Mouse (Mus musculus): ENCODE measurements at regions not wholly inside any gene's neighbourhood (a gene's known extent, or its start where the extent isn't known, plus 50 kb on each side); places are given as distances from the start of the nearest gene placed in this dataset.
"Not testable (repeated sequence)": the region's sequence is repeated elsewhere in the genome, so short reads cannot be mapped to it uniquely, and the experiment has no call there.

GRCm38 (mm10) chr14:104410730-104411129 is 57.1 kb downstream of the Pou4f1 start:
- in situ Hi-C loops (cut with MboI, MseI), result loop anchor here in 1 of 2 experiments (10.0 kb wide), 1 partner anchor 1786 kb away; no protein-coding TSS in a partner anchor

- in situ Hi-C loops (cut with MboI, MseI), result loop anchor here in 1 of 2 experiments (10.0 kb wide), 1 partner anchor 1785 kb away; no protein-coding TSS in a partner anchor
Measured at GRCm38 (mm10) chr14:104410292-104410691, 57.5 kb downstream of the Pou4f1 start.

- in situ Hi-C loops (cut with MboI, MseI), result no loop called here
Measured at GRCm38 (mm10) chr14:104406062-104406461, 61.7 kb downstream of the Pou4f1 start.

GRCm38 (mm10) chr14:104389297-104390071 is 78.3 kb downstream of the Pou4f1 start:
- in situ Hi-C loops (cut with MboI, MseI), result no loop called here

- in situ Hi-C loops (cut with MboI, MseI), result no loop called here
Measured at GRCm38 (mm10) chr14:104388879-104389278, 78.9 kb downstream of the Pou4f1 start.

GRCm38 (mm10) chr14:104380986-104381385 is 86.8 kb downstream of the Pou4f1 start:
- in situ Hi-C loops (cut with MboI, MseI), result no loop called here

- in situ Hi-C loops (cut with MboI, MseI), result no loop called here
Measured at GRCm38 (mm10) chr14:104372776-104373175, 95.0 kb downstream of the Pou4f1 start.

GRCm38 (mm10) chr14:104356636-104357035 is 111.2 kb downstream of the Pou4f1 start:
- in situ Hi-C loops (cut with MboI, MseI), result no loop called here

- in situ Hi-C loops (cut with MboI, MseI), result not testable (repeated sequence)
Measured at GRCm38 (mm10) chr14:104336783-104337182, 131.0 kb downstream of the Pou4f1 start.

GRCm38 (mm10) chr14:104326089-104326488 is 141.7 kb downstream of the Pou4f1 start:
- in situ Hi-C loops (cut with MboI, MseI), result no loop called here

GRCm38 (mm10) chr14:104300141-104300540 is 167.7 kb downstream of the Pou4f1 start:
- in situ Hi-C loops (cut with MboI, MseI), result no loop called here

GRCm38 (mm10) chr14:104298312-104298711 is 169.5 kb downstream of the Pou4f1 start:
- in situ Hi-C loops (cut with MboI, MseI), result no loop called here

GRCm38 (mm10) chr14:104297316-104298311 is 170.2 kb downstream of the Pou4f1 start:
- in situ Hi-C loops (cut with MboI, MseI), result no loop called here

GRCm38 (mm10) chr14:104293814-104294213 is 174.0 kb downstream of the Pou4f1 start:
- in situ Hi-C loops (cut with MboI, MseI), result no loop called here

- in situ Hi-C loops (cut with MboI, MseI), result no loop called here
Measured at GRCm38 (mm10) chr14:104293147-104293546, 174.7 kb downstream of the Pou4f1 start.

GRCm38 (mm10) chr14:104280353-104280752 is 187.4 kb downstream of the Pou4f1 start:
- in situ Hi-C loops (cut with MboI, MseI), result no loop called here

GRCm38 (mm10) chr14:104279890-104280289 is 187.9 kb downstream of the Pou4f1 start:
- in situ Hi-C loops (cut with MboI, MseI), result no loop called here

- in situ Hi-C loops (cut with MboI, MseI), result no loop called here
Measured at GRCm38 (mm10) chr14:104274752-104275151, 193.0 kb downstream of the Pou4f1 start.

GRCm38 (mm10) chr14:104264919-104265764 is 202.7 kb downstream of the Pou4f1 start:
- in situ Hi-C loops (cut with MboI, MseI), result no loop called here

GRCm38 (mm10) chr14:104216965-104217364 is 250.8 kb downstream of the Pou4f1 start:
- in situ Hi-C loops (cut with MboI, MseI), result no loop called here

- in situ Hi-C loops (cut with MboI, MseI), result no loop called here
Measured at GRCm38 (mm10) chr14:104210719-104211118, 257.1 kb downstream of the Pou4f1 start.

All from T-helper 17 cell (primary cell).